Mouse (Mus musculus): ENCODE results near the gene Krt27. TPM values are rescaled to one million over a fixed set of nuclear protein-coding genes. Genes with fewer than 3 reads are reported as not detected.

Krt27 gene
- total and polyA plus RNA-seq, 2 experiments from 2014 or later: not detected

DNA sequence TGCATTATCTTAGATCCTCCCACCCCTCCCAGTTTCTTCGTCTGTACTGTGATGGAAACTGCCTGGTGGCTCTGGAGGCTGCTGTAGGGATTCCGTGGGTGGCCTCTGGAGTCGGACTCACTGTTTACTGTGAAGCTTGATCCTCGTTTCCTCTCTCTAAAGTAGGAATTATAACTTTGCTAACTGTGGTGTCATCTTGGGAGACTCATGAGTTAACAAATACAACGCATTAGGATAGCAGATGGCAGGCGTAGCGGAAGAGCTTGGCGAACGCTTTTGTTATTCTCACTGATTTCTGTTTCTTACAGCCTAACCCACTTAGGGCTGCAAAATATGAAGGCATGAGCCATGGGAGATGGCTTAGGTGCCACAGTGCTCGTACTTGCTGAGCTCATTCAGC lies 41.6 kb upstream of the Krt27 start:
- DNase-seq (ENCODE audit: low spot score) (no peak), ATAC-seq (ENCODE audit: insufficient read depth, low read depth) (no peak)
- Histone ChIP-seq H3K36me3 (replicated peaks; ENCODE audit: control insufficient read depth, insufficient read depth, low read length) (no peaks in the 10 kb centered on the region), H3K9me3 (replicated peaks; ENCODE audit: control insufficient read depth, low read length) (no peaks in the 10 kb centered on the region), H3K9ac (replicated peaks; ENCODE audit: low read depth, low read length) (no peak overlapping the region), H3K4me1 (ENCODE audit: control insufficient read depth, insufficient read depth) (no peaks in the 10 kb centered on the region), H3K27me3 (ENCODE audit: control insufficient read depth, insufficient read depth, low read length) (no peaks in the 10 kb centered on the region), H3K4me2 (ENCODE audit: low read depth, low read length) (no peak overlapping the region), H3K4me3 (ENCODE audit: low read depth, low read length) (no peak overlapping the region), H3K27ac (ENCODE audit: low read depth) (no peak overlapping the region)
- 76% methylated on average over 10 of the region's 10 CpGs for WGBS
- TF ChIP-seq EP300 (IDR thresholded peaks at IDR 0.05; ENCODE audit: low read depth) (no peak), CTCF (IDR thresholded peaks at IDR 0.05; ENCODE audit: low read depth) (no peak)

DNA sequence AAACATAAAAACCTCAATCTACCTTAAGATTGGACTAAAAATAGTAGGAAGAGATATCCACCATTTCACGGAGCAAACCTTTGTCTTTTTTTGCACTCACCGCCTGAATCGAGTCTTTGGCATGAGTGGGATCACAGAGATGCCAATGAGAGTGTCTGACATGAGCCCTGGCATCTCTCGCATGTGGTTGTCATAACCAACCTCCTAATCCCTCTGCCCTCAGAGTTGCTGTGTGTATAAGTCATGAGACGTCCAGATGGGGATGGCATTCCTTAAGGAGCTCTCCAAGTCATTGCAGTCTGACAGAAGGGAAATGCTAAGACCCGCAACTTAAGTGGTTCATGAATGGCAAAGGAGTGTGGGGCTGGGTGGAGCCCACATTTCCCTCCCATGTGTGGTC lies 40.5 kb upstream of the Krt27 start:
- ATAC-seq (ENCODE audit: insufficient read depth, low read depth) (no peak), DNase-seq (ENCODE audit: low spot score) (no peak)
- WGBS: 70% methylated on average over 6 of the region's 6 CpGs
- H3K4me3 ChIP-seq (ENCODE audit: low read depth, low read length): no peak overlapping the region
- no peaks in the 10 kb centered on the region for H3K27me3 ChIP-seq (ENCODE audit: control insufficient read depth, insufficient read depth, low read length)
- no peak overlapping the region for H3K9ac ChIP-seq (replicated peaks; ENCODE audit: low read depth, low read length)
- no peak overlapping the region for H3K27ac ChIP-seq (ENCODE audit: low read depth)
- H3K4me2 ChIP-seq (ENCODE audit: low read depth, low read length): no peak overlapping the region
- no peaks in the 10 kb centered on the region for H3K4me1 ChIP-seq (ENCODE audit: control insufficient read depth, insufficient read depth)
- H3K36me3 ChIP-seq (replicated peaks; ENCODE audit: control insufficient read depth, insufficient read depth, low read length): no peaks in the 10 kb centered on the region
- TF ChIP-seq CTCF (IDR thresholded peaks at IDR 0.05; ENCODE audit: low read depth) (no peak), EP300 (IDR thresholded peaks at IDR 0.05; ENCODE audit: low read depth) (no peak)
- no peaks in the 10 kb centered on the region for H3K9me3 ChIP-seq (replicated peaks; ENCODE audit: control insufficient read depth, low read length)

DNA sequence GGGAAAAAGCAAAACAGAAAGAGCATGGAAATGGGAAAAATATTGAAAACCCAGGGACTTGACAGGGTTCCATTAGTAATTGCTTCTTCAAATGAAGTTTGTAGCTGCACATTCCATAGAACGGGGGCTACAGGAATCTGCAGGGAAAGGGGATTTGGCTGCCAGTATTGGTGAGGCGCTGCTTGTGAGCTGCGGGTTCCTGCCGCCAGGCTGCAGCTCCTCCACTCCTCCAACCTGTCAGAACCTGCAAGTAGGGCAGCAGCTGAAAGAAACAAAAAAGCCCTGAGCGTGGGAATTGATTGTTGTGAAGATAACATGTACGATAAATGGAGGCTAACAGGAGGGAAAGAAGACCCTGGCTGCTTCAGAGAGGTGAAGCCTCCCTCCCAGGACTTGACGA lies 40.0 kb upstream of the Krt27 start:
- H3K4me3 ChIP-seq (ENCODE audit: low read depth, low read length): no peak overlapping the region
- H3K27ac ChIP-seq (ENCODE audit: low read depth): no peak overlapping the region
- H3K4me2 ChIP-seq (ENCODE audit: low read depth, low read length): no peak overlapping the region
- ATAC-seq (ENCODE audit: insufficient read depth, low read depth) (no peak), DNase-seq (ENCODE audit: low spot score) (no peak)
- no peak overlapping the region for H3K9ac ChIP-seq (replicated peaks; ENCODE audit: low read depth, low read length)
- no peaks in the 10 kb centered on the region for H3K9me3 ChIP-seq (replicated peaks; ENCODE audit: control insufficient read depth, low read length)
- TF ChIP-seq CTCF (IDR thresholded peaks at IDR 0.05; ENCODE audit: low read depth) (no peak), EP300 (IDR thresholded peaks at IDR 0.05; ENCODE audit: low read depth) (no peak)
- H3K4me1 ChIP-seq (ENCODE audit: control insufficient read depth, insufficient read depth): no peaks in the 10 kb centered on the region
- no peaks in the 10 kb centered on the region for H3K36me3 ChIP-seq (replicated peaks; ENCODE audit: control insufficient read depth, insufficient read depth, low read length)
- H3K27me3 ChIP-seq (ENCODE audit: control insufficient read depth, insufficient read depth, low read length): no peaks in the 10 kb centered on the region
- 65% methylated on average over 7 of the region's 7 CpGs for WGBS

DNA sequence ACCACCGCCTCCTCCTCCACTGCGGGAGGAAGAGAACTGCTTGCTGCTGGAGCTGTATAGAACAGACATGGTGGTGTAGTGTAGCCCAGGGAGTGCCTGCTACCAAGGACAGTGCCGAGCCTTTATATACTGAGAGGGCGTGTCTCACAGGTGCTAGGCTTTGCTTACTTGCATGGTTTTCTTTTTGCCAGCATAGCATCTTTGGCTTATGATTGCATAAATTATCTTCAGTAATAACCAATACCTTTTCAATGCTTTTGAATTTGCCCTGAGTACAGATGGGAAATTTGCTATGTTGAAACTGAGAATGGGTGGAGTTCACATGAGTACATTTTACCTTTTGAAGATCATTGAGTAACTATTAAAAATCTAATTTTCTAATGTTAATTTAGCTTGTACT lies 38.4 kb upstream of the Krt27 start, which contains the start of gene Krt10:
Gene Krt10 (minus strand): TSS at position 101 of the 400 bp plus-strand sequence.
- TF ChIP-seq CTCF (IDR thresholded peaks at IDR 0.05; ENCODE audit: low read depth) (no peak), EP300 (IDR thresholded peaks at IDR 0.05; ENCODE audit: low read depth) (no peak)
- no peaks in the 10 kb centered on the region for H3K4me1 ChIP-seq (ENCODE audit: control insufficient read depth, insufficient read depth)
- 68% methylated on average over 4 of the region's 4 CpGs for WGBS
- no peak within 1 kb of the TSS for H3K4me2 ChIP-seq (ENCODE audit: low read depth, low read length)
- H3K36me3 ChIP-seq (replicated peaks; ENCODE audit: control insufficient read depth, insufficient read depth, low read length): no peaks in the 10 kb centered on the region
- H3K4me3 ChIP-seq (ENCODE audit: low read depth, low read length): no peak within 1 kb of the TSS
- DNase-seq (ENCODE audit: low spot score): no peak
- no peak within 1 kb of the TSS for H3K27ac ChIP-seq (ENCODE audit: low read depth)
- H3K9ac ChIP-seq (replicated peaks; ENCODE audit: low read depth, low read length): no peak within 1 kb of the TSS
- ATAC-seq (ENCODE audit: insufficient read depth, low read depth): no peak
- H3K9me3 ChIP-seq (replicated peaks; ENCODE audit: control insufficient read depth, low read length): no peaks in the 10 kb centered on the region
- H3K27me3 ChIP-seq (ENCODE audit: control insufficient read depth, insufficient read depth, low read length): 0 out of 2 replicates have a peak, but pooled peaks cover 3% of the 10 kb centered on the region

DNA sequence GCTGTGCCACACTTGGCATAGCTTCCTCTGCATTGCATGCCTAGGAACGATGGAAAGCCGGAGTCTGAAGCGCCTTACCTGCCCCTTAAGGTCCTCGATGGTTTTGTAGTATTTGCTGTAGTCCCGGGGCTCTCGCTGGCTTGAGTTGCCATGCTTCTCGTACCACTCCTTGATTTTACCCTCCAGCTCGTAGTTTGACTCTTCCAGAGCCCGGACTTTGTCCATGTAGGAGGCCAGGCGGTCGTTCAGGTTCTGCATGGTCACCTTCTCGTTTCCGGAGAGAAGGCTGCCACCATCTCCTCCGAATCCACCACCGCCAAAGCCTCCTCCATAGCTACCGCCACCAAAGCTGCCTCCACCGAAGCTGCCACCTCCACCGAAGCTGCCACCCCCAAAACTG lies 37.8 kb upstream of the Krt27 start:
- H3K9ac ChIP-seq (replicated peaks; ENCODE audit: low read depth, low read length): no peak overlapping the region
- no peak overlapping the region for H3K4me3 ChIP-seq (ENCODE audit: low read depth, low read length)
- ATAC-seq (ENCODE audit: insufficient read depth, low read depth) (no peak), DNase-seq (ENCODE audit: low spot score) (no peak)
- WGBS: 87% methylated on average over 18 of the region's 18 CpGs
- H3K4me1 ChIP-seq (ENCODE audit: control insufficient read depth, insufficient read depth): no peaks in the 10 kb centered on the region
- no peak overlapping the region for H3K4me2 ChIP-seq (ENCODE audit: low read depth, low read length)
- H3K9me3 ChIP-seq (replicated peaks; ENCODE audit: control insufficient read depth, low read length): no peaks in the 10 kb centered on the region
- H3K36me3 ChIP-seq (replicated peaks; ENCODE audit: control insufficient read depth, insufficient read depth, low read length): no peaks in the 10 kb centered on the region
- TF ChIP-seq CTCF (IDR thresholded peaks at IDR 0.05; ENCODE audit: low read depth) (no peak), EP300 (IDR thresholded peaks at IDR 0.05; ENCODE audit: low read depth) (no peak)
- H3K27ac ChIP-seq (ENCODE audit: low read depth): no peak overlapping the region
- H3K27me3 ChIP-seq (ENCODE audit: control insufficient read depth, insufficient read depth, low read length): 0 out of 2 replicates have a peak, but pooled peaks cover 4% of the 10 kb centered on the region

All from heart, postnatal 0 days (tissue).